Mouse (Mus musculus) c-Kit-positive CD71-negative TER-119-negative erythroid progenitor cells, embryonic 14.5 days (primary cell): ENCODE results near the gene Lats2.
A peak's percentile ranks its signal among the peaks of the same experiment; 100 is the strongest.
"Not testable (repeated sequence)": the region's sequence is repeated elsewhere in the genome, so short reads cannot be mapped to it uniquely, and the experiment has no call there.

Experiments used
- DNase-seq: peaks from one replicate; pipeline ENCODE4 v3.0.0-alpha.2; 2013; ENCODE audit warnings: low read depth

Gene Lats2

GRCm38 (mm10) chr14:57758237-57758636, at the start of gene Lats2:
Gene Lats2 (minus strand): TSS chr14:57758388.
- no peak for DNase-seq

GRCm38 (mm10) chr14:57803731-57804130, 45.5 kb upstream of the Lats2 start:
- no peak for DNase-seq

GRCm38 (mm10) chr14:57797991-57798931, 40.1 kb upstream of the Lats2 start, which contains the start of gene Sap18:
Gene Sap18 (plus strand): TSS chr14:57798180.
- peak; percentile 99 for DNase-seq

GRCm38 (mm10) chr14:57797551-57797950, 39.4 kb upstream of the Lats2 start:
- peak; percentile 12 for DNase-seq

- no peak for DNase-seq
Observed at GRCm38 (mm10) chr14:57791171-57791570, 33.0 kb upstream of the Lats2 start.

GRCm38 (mm10) chr14:57789759-57790158, 31.6 kb upstream of the Lats2 start:
- DNase-seq: no peak

GRCm38 (mm10) chr14:57789311-57789710, 31.1 kb upstream of the Lats2 start:
- no peak for DNase-seq

- DNase-seq: no peak
Observed at GRCm38 (mm10) chr14:57787406-57787805, 29.2 kb upstream of the Lats2 start.

- peak; percentile 26 for DNase-seq
Observed at GRCm38 (mm10) chr14:57772157-57772815, 14.1 kb upstream of the Lats2 start.

GRCm38 (mm10) chr14:57769102-57769501, 10.9 kb upstream of the Lats2 start:
- no peak for DNase-seq

GRCm38 (mm10) chr14:57760447-57761412, 2.5 kb upstream of the Lats2 start:
- DNase-seq: no peak

- DNase-seq: no peak
Observed at GRCm38 (mm10) chr14:57756094-57756493, 2.1 kb downstream of the Lats2 start.

GRCm38 (mm10) chr14:57755661-57756060, 2.5 kb downstream of the Lats2 start:
- no peak for DNase-seq

GRCm38 (mm10) chr14:57753351-57753992, 4.7 kb downstream of the Lats2 start:
- DNase-seq: no peak

GRCm38 (mm10) chr14:57751006-57751405, 7.2 kb downstream of the Lats2 start:
- not testable (repeated sequence) for DNase-seq

- DNase-seq: no peak
Observed at GRCm38 (mm10) chr14:57749501-57749900, 8.7 kb downstream of the Lats2 start.

GRCm38 (mm10) chr14:57746001-57746771, 12.0 kb downstream of the Lats2 start, which contains the start of gene Gm49361:
Gene Gm49361 (minus strand): TSS chr14:57746103.
- DNase-seq: peak; percentile 45

- no peak for DNase-seq
Observed at GRCm38 (mm10) chr14:57745291-57745969, 12.8 kb downstream of the Lats2 start.

GRCm38 (mm10) chr14:57744547-57744946, 13.6 kb downstream of the Lats2 start:
- DNase-seq: no peak

GRCm38 (mm10) chr14:57740651-57741050, 17.5 kb downstream of the Lats2 start:
- no peak for DNase-seq
